Mouse (Mus musculus) ES-E14 (cell line): Measurements from ENCODE around the gene Fbn1. TPM values are rescaled to one million over a fixed set of nuclear protein-coding genes. Genes with fewer than 3 reads are reported as not detected.

Experiments
- DNase-seq: peaks from one replicate; pipeline ENCODE4 v3.0.0-alpha.2; 2013; ENCODE audit warnings: low read depth, low spot score
- H3K27ac ChIP-seq: 2 replicates; pipeline ENCODE4 v1.5.1; 2012; ENCODE audit warnings: low read depth, mild to moderate bottlenecking, low read length, moderate library complexity, mixed read lengths; ENCODE audit not compliant: poor library complexity, insufficient read depth, severe bottlenecking
- H3K36me3 ChIP-seq: 2 replicates; pipeline ENCODE4 v1.6.1; 2012; ENCODE audit warnings: mild to moderate bottlenecking, low read length, moderate library complexity, mixed read lengths; ENCODE audit not compliant: control insufficient read depth, poor library complexity, insufficient read depth, severe bottlenecking
- H3K4me1 ChIP-seq, 2 experiments: fragments of 150-350 bp in 1 of 2; sonication (generic) in 1 of 2; 2 replicates each; pipeline ENCODE4 v1.6.1; 2012; ENCODE audit warnings: low read length in 2 of 2, mild to moderate bottlenecking in 1 of 2, mixed read lengths in 1 of 2; ENCODE audit not compliant: control insufficient read depth in 2 of 2, insufficient read depth in 2 of 2, poor library complexity in 1 of 2
- H3K4me3 ChIP-seq, 2 experiments: fragments of 150-350 bp in 1 of 2; sonication (generic) in 1 of 2; 2 replicates each; pipeline ENCODE4 v1.5.1; 2012; ENCODE audit warnings: low read length in 2 of 2, low read depth in 1 of 2, mild to moderate bottlenecking in 1 of 2, mixed read lengths in 1 of 2; ENCODE audit not compliant: insufficient read depth in 1 of 2, poor library complexity in 1 of 2, severe bottlenecking in 1 of 2
- H3K9ac ChIP-seq: 2 replicates; pipeline ENCODE4 v1.6.1; 2012; ENCODE audit warnings: low read depth, mild to moderate bottlenecking, low read length, mixed read lengths; ENCODE audit not compliant: poor library complexity, insufficient read depth, severe bottlenecking
- H3K9me3 ChIP-seq: fragments of 150-350 bp; sonication (generic); 2 replicates; pipeline ENCODE4 v1.6.1; 2012; ENCODE audit warnings: low read depth, mild to moderate bottlenecking, low read length; ENCODE audit not compliant: control insufficient read depth, insufficient read depth
- CHD2 ChIP-seq: IDR thresholded peaks from 2 replicates; pipeline ENCODE4 v1.6.1; 2014; ENCODE audit warnings: mild to moderate bottlenecking, low read depth, low read length, inconsistent platforms
- HCFC1 ChIP-seq: IDR thresholded peaks from 2 replicates; pipeline ENCODE4 v1.6.1; 2012; ENCODE audit warnings: low read length, inconsistent platforms, borderline replicate concordance; ENCODE audit not compliant: insufficient read depth
- MAFK ChIP-seq: IDR thresholded peaks from 2 replicates; pipeline ENCODE4 v1.6.1; 2014; ENCODE audit warnings: mild to moderate bottlenecking, low read depth, low read length, inconsistent platforms; ENCODE audit not compliant: insufficient read depth
- ZC3H11A ChIP-seq: IDR thresholded peaks from 2 replicates; pipeline ENCODE4 v1.6.1; 2012; ENCODE audit warnings: low read depth, mild to moderate bottlenecking, inconsistent platforms, low read length, borderline replicate concordance
- ZNF384 ChIP-seq: IDR thresholded peaks from 2 replicates; pipeline ENCODE4 v1.6.1; 2012; ENCODE audit warnings: low read depth, low read length, inconsistent platforms
- in situ Hi-C, 2 experiments: fragments of 600-800 bp; cut with MboI; formaldehyde crosslinking; loops; one replicate each; pipeline ENCODE4 v1.15.1; 2025; ENCODE audit warnings: low sequenced_read_pairs in 2 of 2, inconsistent platforms in 1 of 2; ENCODE audit not compliant: unreplicated experiment in 2 of 2
- total RNA-seq: library from RNA; depleted of rRNA; stranded (reverse); fragments of 300-350 nt; gene quantifications from 2 replicates; pipeline ENCODE4 v1.2.3, GENCODE M21; 2012; rRNA removed

Fbn1 gene
- total RNA-seq, 1 experiment, result 9.6 TPM

DNA sequence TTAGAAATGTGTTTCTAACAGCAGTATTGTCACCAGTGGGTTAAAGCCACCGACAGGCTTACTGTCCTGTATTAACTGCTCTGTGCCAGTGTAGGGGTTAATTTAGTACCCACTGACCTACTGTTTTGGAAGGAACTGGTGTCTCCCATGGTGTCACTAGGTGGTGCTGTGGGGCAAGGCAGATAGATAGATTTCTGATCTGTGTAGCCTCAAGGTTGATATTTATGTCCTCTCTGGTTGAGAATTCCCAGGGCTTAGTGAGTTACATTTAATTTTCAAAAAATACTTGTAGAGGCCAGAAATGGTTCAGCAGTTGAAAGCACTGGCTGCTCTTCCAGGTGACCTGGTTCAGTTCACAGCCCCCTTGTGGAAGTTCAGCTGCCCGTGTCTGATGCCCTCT, 255.5 kb downstream of the Fbn1 start:
- DNase-seq, result peak; percentile 49
- H3K36me3 ChIP-seq, result peaks cover 51% of the 10 kb centered on the region
- H3K4me3 ChIP-seq, result no peak overlapping the region
- TF ChIP-seq CHD2, result no peak
- no peak for TF ChIP-seq ZNF384
- TF ChIP-seq HCFC1, result no peak
- no peak for TF ChIP-seq ZC3H11A
- no peak for TF ChIP-seq MAFK
- no peak overlapping the region for H3K27ac ChIP-seq
- no peak overlapping the region for H3K9ac ChIP-seq
- in situ Hi-C loops, result no loop called here
- H3K4me1 ChIP-seq, result no peaks in the 10 kb centered on the region; a peak in 1 of 4 replicates
- no peaks in the 10 kb centered on the region for H3K9me3 ChIP-seq

GRCm38 (mm10) chr2:125251781-125252180, 256.0 kb downstream of the Fbn1 start:
- no peak for TF ChIP-seq ZC3H11A
- no peak for TF ChIP-seq HCFC1
- no peak for TF ChIP-seq ZNF384
- TF ChIP-seq CHD2, result no peak
- TF ChIP-seq MAFK, result no peak
- in situ Hi-C loops, result no loop called here
- Histone ChIP-seq H3K9ac (no peak overlapping the region), H3K9me3 (no peaks in the 10 kb centered on the region), H3K27ac (no peak overlapping the region), H3K4me1 (no peaks in the 10 kb centered on the region; a peak in 1 of 4 replicates), H3K36me3 (peaks cover 46% of the 10 kb centered on the region), H3K4me3 (no peak overlapping the region)
- no peak for DNase-seq

Other genes with a start within 250 kb of the Fbn1 start
- 0.32 TPM in 1 of 2 replicates, not detected in the other for gene Gm9913, start 2.9 kb downstream of the Fbn1 start, total RNA-seq
- gene Cep152, start 117.1 kb upstream of the Fbn1 start, total RNA-seq, result 12.5 and 16.2 TPM in 2 replicates
- gene Eid1, start 165.1 kb upstream of the Fbn1 start, total RNA-seq, result 12.5 and 23.6 TPM in 2 replicates
- gene Shc4, start 216.2 kb upstream of the Fbn1 start, total RNA-seq, result 0.79 and 1.1 TPM in 2 replicates